Mouse (Mus musculus) intestine, embryonic 15.5 days (tissue): ENCODE results near the gene Eif2s2. TPM values are rescaled to one million over a fixed set of nuclear protein-coding genes. Genes with fewer than 3 reads are reported as not detected.

Experiments
- polyA plus RNA-seq: library from polyadenylated mRNA; unstranded; fragments of >200 nt; fragmentation: Nextera tagmentation; extraction: Ambion mirVana; gene quantifications from 2 replicates; pipeline ENCODE4 v1.2.1, GENCODE M21; 2015

Eif2s2 gene
- polyA plus RNA-seq, 1 experiment from 2014 or later: 106 TPM

Other genes with a start within 250 kb of the Eif2s2 start
- gene Chmp4b, start 241.2 kb downstream of the Eif2s2 start, polyA plus RNA-seq: 36.3 and 36.4 TPM in 2 replicates
- not detected in 2 replicates for gene Gm14214, start 122.9 kb downstream of the Eif2s2 start, polyA plus RNA-seq
- 31.6 and 34.6 TPM in 2 replicates for gene Raly, start 101.8 kb downstream of the Eif2s2 start, polyA plus RNA-seq
- gene a, start 101.5 kb downstream of the Eif2s2 start, polyA plus RNA-seq: 0.63 and 0.73 TPM in 2 replicates
- gene Gm14226, start 125.3 kb upstream of the Eif2s2 start, polyA plus RNA-seq: 2.3 and 2.7 TPM in 2 replicates
- gene Ahcy, start 181.6 kb upstream of the Eif2s2 start, polyA plus RNA-seq: 110 and 114 TPM in 2 replicates
- 44.6 and 45.4 TPM in 2 replicates for gene Itch, start 240.6 kb upstream of the Eif2s2 start, polyA plus RNA-seq